Mouse (Mus musculus) G1E (cell line): ENCODE data around the gene Fam78b. TPM values are rescaled to one million over a fixed set of nuclear protein-coding genes. Genes with fewer than 3 reads are reported as not detected.

Experiments used
- ATAC-seq: 2 replicates; pipeline ENCODE4 v1.8.0; 2016; ENCODE audit warnings: mild to moderate bottlenecking; ENCODE audit not compliant: insufficient number of reproducible peaks, poor library complexity, low FRiP score, severe bottlenecking; ENCODE audit errors: extremely low read depth
- DNase-seq: peaks from one replicate; pipeline ENCODE4 v3.0.0; 2012; ENCODE audit warnings: low spot score
- H3K27me3 ChIP-seq: 2 replicates; pipeline ENCODE4 v1.6.1; 2012; ENCODE audit warnings: mild to moderate bottlenecking, low read length, inconsistent platforms; ENCODE audit not compliant: insufficient read depth
- H3K36me3 ChIP-seq: replicated peaks from 2 replicates; pipeline ENCODE3; 2012; ENCODE audit warnings: mild to moderate bottlenecking, inconsistent platforms
- H3K4me1 ChIP-seq: 2 replicates; pipeline ENCODE4 v1.6.1; 2012; ENCODE audit warnings: low read depth, low read length, inconsistent platforms, mixed read lengths; ENCODE audit not compliant: insufficient read depth
- H3K4me3 ChIP-seq: 2 replicates; pipeline ENCODE4 v1.5.1; 2012; ENCODE audit warnings: low read depth, mild to moderate bottlenecking, inconsistent platforms, low read length, moderate library complexity, mixed read lengths
- H3K9me3 ChIP-seq: replicated peaks from 2 replicates; pipeline ENCODE4 v1.6.1; 2012; ENCODE audit warnings: inconsistent platforms
- CTCF ChIP-seq: IDR thresholded peaks from 2 replicates; pipeline ENCODE4 v1.5.1; 2012; ENCODE audit warnings: low read depth, low read length, inconsistent platforms, mixed read lengths
- GATA1 ChIP-seq: IDR thresholded peaks from 2 replicates; pipeline ENCODE4 v1.6.1; 2012; ENCODE audit warnings: borderline replicate concordance, low read length, inconsistent platforms, mixed read lengths
- GATA2 ChIP-seq: IDR thresholded peaks from 2 replicates; pipeline ENCODE4 v1.6.1; 2012; ENCODE audit warnings: low read depth, low read length, inconsistent platforms, borderline replicate concordance
- POLR2AphosphoS5 ChIP-seq: IDR thresholded peaks from 2 replicates; pipeline ENCODE4 v1.6.1; 2012; ENCODE audit warnings: low read depth, low read length, inconsistent platforms; ENCODE audit not compliant: insufficient replicate concordance
- TAL1 ChIP-seq: conservative IDR thresholded peaks from 2 replicates; pipeline ENCODE4 v1.6.1; 2012; ENCODE audit warnings: low read depth, low read length, inconsistent platforms, mixed read lengths
- polyA plus RNA-seq: library from polyadenylated mRNA; stranded (reverse); fragments of >175 nt; gene quantifications from 2 replicates; pipeline ENCODE4 v1.2.3, GENCODE M21; 2012
- total RNA-seq, 2 experiments: library from RNA; stranded (forward) in 1 of 2; stranded (reverse) in 1 of 2; fragments of 200-1000 nt in 1 of 2; fragments of >200 nt in 1 of 2; fragmentation: Nextera tagmentation in 1 of 2; gene quantifications; 2 replicates each; pipeline ENCODE4 v1.2.3; 2014 to 2017

Gene Fam78b
- total and polyA plus RNA-seq, 3 experiments, result 0.11 TPM; not detected in 2

- Histone ChIP-seq H3K27me3 (no peaks in the 10 kb centered on the region), H3K4me1 (no peaks in the 10 kb centered on the region), H3K36me3 (no peaks in the 10 kb centered on the region), H3K9me3 (peaks cover 33% of the 10 kb centered on the region), H3K4me3 (no peak overlapping the region)
- no peak for DNase-seq
- ATAC-seq, result no peak
- TF ChIP-seq TAL1 (no peak), POLR2AphosphoS5 (no peak), GATA2 (no peak), GATA1 (no peak), CTCF (no peak)
Observed at GRCm38 (mm10) chr1:167094589-167095148, 93.5 kb downstream of the Fam78b start.

DNA sequence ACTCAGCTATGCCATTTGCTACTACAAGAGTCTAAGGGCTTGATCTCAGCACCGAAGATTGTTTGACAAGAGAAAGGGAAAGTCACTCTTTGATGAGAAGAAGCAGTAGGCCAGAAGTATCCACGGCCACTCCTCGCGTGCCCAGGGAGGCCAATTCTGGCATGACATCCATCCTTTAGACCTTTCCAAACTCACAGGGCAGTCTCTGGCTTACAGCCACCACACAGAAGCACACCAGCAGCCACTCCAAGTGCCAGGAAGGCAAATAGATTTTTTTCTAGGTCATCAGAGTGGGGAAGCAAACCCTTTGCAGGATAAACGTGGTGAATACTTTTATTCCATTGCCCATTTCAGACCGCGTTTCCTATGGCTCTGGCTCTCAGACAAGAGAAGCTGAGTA is 97.5 kb downstream of the Fam78b start:
- Histone ChIP-seq H3K9me3 (peaks cover 55% of the 10 kb centered on the region), H3K4me3 (no peak overlapping the region), H3K4me1 (no peaks in the 10 kb centered on the region), H3K36me3 (no peaks in the 10 kb centered on the region), H3K27me3 (no peaks in the 10 kb centered on the region)
- ATAC-seq (no peak), DNase-seq (no peak)
- TF ChIP-seq TAL1 (no peak), GATA1 (no peak), POLR2AphosphoS5 (no peak), GATA2 (no peak)

GRCm38 (mm10) chr1:167102046-167102445 is 100.8 kb downstream of the Fam78b start:
- TF ChIP-seq CTCF (no peak), GATA1 (no peak), POLR2AphosphoS5 (no peak), TAL1 (no peak), GATA2 (no peak)
- peaks cover 59% of the 10 kb centered on the region for H3K9me3 ChIP-seq
- H3K4me3 ChIP-seq, result no peak overlapping the region
- no peak for DNase-seq
- no peaks in the 10 kb centered on the region for H3K27me3 ChIP-seq
- H3K36me3 ChIP-seq, result no peaks in the 10 kb centered on the region
- ATAC-seq, result no peak
- no peaks in the 10 kb centered on the region for H3K4me1 ChIP-seq

- Histone ChIP-seq H3K9me3 (peaks cover 61% of the 10 kb centered on the region), H3K4me1 (no peaks in the 10 kb centered on the region), H3K36me3 (no peaks in the 10 kb centered on the region), H3K27me3 (no peaks in the 10 kb centered on the region), H3K4me3 (no peak overlapping the region)
- TF ChIP-seq TAL1 (no peak), GATA1 (no peak), POLR2AphosphoS5 (no peak), GATA2 (no peak), CTCF (no peak)
- ATAC-seq, result no peak
- DNase-seq, result no peak
Observed at GRCm38 (mm10) chr1:167102566-167102965, 101.3 kb downstream of the Fam78b start.

DNA sequence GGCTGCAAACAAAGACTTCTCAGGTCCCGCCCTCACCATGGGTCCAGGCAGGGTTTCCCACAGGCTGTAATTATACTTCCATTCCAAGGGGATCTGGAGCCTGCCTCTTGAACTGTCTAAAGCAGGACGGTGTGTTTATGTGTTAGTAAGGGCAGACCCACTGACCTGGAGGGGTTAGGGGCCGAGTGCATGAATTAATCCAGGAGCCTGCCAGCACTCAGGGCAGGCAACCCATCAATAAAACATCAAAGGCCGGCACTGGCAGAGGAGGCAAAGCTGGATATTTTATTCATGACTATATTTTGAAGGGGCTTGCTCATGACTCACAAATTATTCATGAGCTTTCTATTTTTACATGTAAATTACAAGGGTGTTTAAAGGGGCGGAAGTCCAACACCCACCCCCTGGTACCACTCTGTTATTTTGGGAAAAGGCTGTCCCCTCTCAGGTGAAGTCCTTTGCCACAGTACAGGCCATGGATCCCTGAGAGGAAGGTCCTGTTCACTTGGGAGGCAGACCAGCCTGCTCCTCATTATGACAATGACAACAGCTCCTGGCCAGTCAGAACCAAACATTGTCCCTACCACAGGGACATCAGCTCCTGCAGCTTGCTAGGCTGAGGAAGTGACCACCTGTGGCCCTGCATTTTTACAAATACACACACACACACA is 103.9 kb downstream of the Fam78b start:
- TF ChIP-seq GATA2, result no peak
- TF ChIP-seq TAL1, result no peak
- no peak for TF ChIP-seq GATA1
- no peak for TF ChIP-seq CTCF
- TF ChIP-seq POLR2AphosphoS5, result no peak
- Histone ChIP-seq H3K4me3 (no peak overlapping the region), H3K9me3 (peaks cover 60% of the 10 kb centered on the region), H3K4me1 (no peaks in the 10 kb centered on the region), H3K36me3 (no peaks in the 10 kb centered on the region), H3K27me3 (no peaks in the 10 kb centered on the region)
- no peak for ATAC-seq
- DNase-seq, result no peak

DNA sequence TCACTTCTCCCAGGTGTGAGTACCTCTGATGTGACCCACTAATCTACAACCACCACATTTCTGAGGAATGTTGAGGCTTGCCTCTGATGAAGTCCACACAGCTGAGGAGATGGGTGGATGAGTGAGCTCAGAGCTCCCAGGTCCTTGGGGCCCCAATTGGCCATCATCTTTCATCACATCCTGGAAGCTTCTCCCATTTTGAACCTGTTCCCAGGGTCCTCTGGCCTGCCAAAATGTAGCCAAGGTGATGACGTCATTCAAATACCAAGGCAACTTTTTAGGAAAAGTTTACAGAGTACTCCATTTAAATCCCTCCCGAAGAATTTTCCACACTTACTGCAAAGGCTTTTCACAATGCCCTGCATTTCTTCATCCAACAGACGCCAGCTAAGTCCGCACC is 104.7 kb downstream of the Fam78b start:
- no peak overlapping the region for H3K4me3 ChIP-seq
- H3K36me3 ChIP-seq, result no peaks in the 10 kb centered on the region
- no peaks in the 10 kb centered on the region for H3K27me3 ChIP-seq
- H3K4me1 ChIP-seq, result no peaks in the 10 kb centered on the region
- TF ChIP-seq GATA1 (no peak), CTCF (no peak), POLR2AphosphoS5 (no peak), TAL1 (no peak), GATA2 (no peak)
- DNase-seq (no peak), ATAC-seq (no peak)
- peaks cover 58% of the 10 kb centered on the region for H3K9me3 ChIP-seq

GRCm38 (mm10) chr1:167108973-167109509 is 107.8 kb downstream of the Fam78b start:
- ATAC-seq, result no peak
- Histone ChIP-seq H3K27me3 (no peaks in the 10 kb centered on the region), H3K4me3 (no peak overlapping the region), H3K36me3 (no peaks in the 10 kb centered on the region), H3K4me1 (no peaks in the 10 kb centered on the region), H3K9me3 (peaks cover 48% of the 10 kb centered on the region)
- DNase-seq, result no peak
- TF ChIP-seq GATA2 (no peak), GATA1 (no peak), TAL1 (no peak)
